Mouse (Mus musculus): ENCODE results near the gene Cdkl3. TPM values are rescaled to one million over a fixed set of nuclear protein-coding genes. Genes with fewer than 3 reads are reported as not detected.

Cdkl3 gene
- polyA plus RNA-seq, 1 experiment from 2014 or later, result 28.8 TPM

DNA sequence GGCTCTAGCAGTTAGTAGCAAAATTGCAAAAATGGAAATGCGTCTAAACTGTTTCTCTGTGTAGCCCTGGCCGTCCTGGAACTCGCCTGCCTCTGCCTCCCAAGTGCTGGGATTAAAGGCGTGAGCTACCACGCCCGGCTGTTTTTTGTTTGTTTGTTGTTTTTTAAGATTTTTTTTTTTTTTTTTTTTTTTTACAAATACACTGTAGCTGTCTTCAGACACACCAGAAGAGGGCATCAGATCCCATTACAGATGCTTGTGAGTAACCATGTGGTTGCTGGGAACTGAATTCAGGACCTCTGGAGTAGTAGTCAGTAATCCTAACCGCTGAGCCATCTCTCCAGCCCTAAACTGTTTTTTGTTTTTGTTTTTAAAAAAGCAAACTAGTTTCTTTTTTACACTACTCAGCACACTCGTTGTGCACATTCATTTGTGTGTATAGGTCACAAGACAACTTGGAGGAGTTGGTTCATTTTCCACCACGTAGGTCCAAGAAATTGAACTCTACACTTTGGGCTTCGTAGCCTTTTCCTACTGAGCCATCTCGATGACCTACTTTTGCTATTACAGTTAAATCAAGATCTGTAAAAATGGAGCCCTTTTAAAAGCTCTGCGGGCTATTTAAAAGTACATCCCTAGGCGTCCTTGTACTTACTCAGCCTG lies 1.0 kb upstream of the Cdkl3 start:
- Histone ChIP-seq H3K4me2 (ENCODE audit: low read length) (peak overlapping the region; percentile 83), H3K9ac (replicated peaks; ENCODE audit: low read length) (no peak overlapping the region; the same call in 1 of the 2 replicates), H3K4me1 (ENCODE audit: control insufficient read depth, insufficient read depth, low read length) (peaks cover 14% of the 10 kb centered on the region), H3K27ac (replicated peaks; ENCODE audit: low read depth, low read length) (peak overlapping the region; percentile 92; the same call in 1 of the 2 replicates), H3K36me3 (ENCODE audit: control insufficient read depth, insufficient read depth, low read length) (no peaks in the 10 kb centered on the region), H3K27me3 (ENCODE audit: control insufficient read depth, insufficient read depth, low read length) (no peaks in the 10 kb centered on the region), H3K9me3 (ENCODE audit: control insufficient read depth, low read length) (no peaks in the 10 kb centered on the region), H3K4me3 (replicated peaks; ENCODE audit: low read depth, low read length) (peak overlapping the region; percentile 84)
- no peak for ATAC-seq (ENCODE audit: low FRiP score, low TSS enrichment)
- no peak for DNase-seq
- WGBS, result 78% methylated on average over 13 of the region's 13 CpGs

GRCm38 (mm10) chr11:52003505-52003771 lies 583 bp upstream of the Cdkl3 start:
- Histone ChIP-seq H3K9me3 (ENCODE audit: control insufficient read depth, low read length) (no peaks in the 10 kb centered on the region), H3K4me1 (ENCODE audit: control insufficient read depth, insufficient read depth, low read length) (peaks cover 10% of the 10 kb centered on the region), H3K36me3 (ENCODE audit: control insufficient read depth, insufficient read depth, low read length) (no peaks in the 10 kb centered on the region), H3K27ac (replicated peaks; ENCODE audit: low read depth, low read length) (peak overlapping the region; percentile 92), H3K4me2 (ENCODE audit: low read length) (peak overlapping the region; percentile 83), H3K27me3 (ENCODE audit: control insufficient read depth, insufficient read depth, low read length) (no peaks in the 10 kb centered on the region), H3K9ac (replicated peaks; ENCODE audit: low read length) (peak overlapping the region; percentile 85), H3K4me3 (replicated peaks; ENCODE audit: low read depth, low read length) (peak overlapping the region; percentile 84)
- ATAC-seq (ENCODE audit: low FRiP score, low TSS enrichment) (no peak), DNase-seq (no peak)
- 17% methylated on average over 4 of the region's 4 CpGs for WGBS

- DNase-seq, result no peak
- Histone ChIP-seq H3K27ac (replicated peaks; ENCODE audit: low read depth, low read length) (no peak overlapping the region), H3K9ac (replicated peaks; ENCODE audit: low read length) (no peak overlapping the region; the same call in 1 of the 2 replicates), H3K27me3 (ENCODE audit: control insufficient read depth, insufficient read depth, low read length) (no peaks in the 10 kb centered on the region), H3K36me3 (ENCODE audit: control insufficient read depth, insufficient read depth, low read length) (no peaks in the 10 kb centered on the region), H3K4me2 (ENCODE audit: low read length) (peak overlapping the region; percentile 34), H3K4me3 (replicated peaks; ENCODE audit: low read depth, low read length) (0 out of 2 replicates have a peak overlapping the region, but pooled peaks have one; percentile 8), H3K4me1 (ENCODE audit: control insufficient read depth, insufficient read depth, low read length) (peaks cover 4% of the 10 kb centered on the region; the same call in 1 of the 2 replicates), H3K9me3 (ENCODE audit: control insufficient read depth, low read length) (no peaks in the 10 kb centered on the region)
- 76% methylated on average over 2 of the region's 2 CpGs for WGBS
- ATAC-seq (ENCODE audit: low FRiP score, low TSS enrichment), result no peak
Observed at GRCm38 (mm10) chr11:52005586-52005985, 1.6 kb downstream of the Cdkl3 start.

DNA sequence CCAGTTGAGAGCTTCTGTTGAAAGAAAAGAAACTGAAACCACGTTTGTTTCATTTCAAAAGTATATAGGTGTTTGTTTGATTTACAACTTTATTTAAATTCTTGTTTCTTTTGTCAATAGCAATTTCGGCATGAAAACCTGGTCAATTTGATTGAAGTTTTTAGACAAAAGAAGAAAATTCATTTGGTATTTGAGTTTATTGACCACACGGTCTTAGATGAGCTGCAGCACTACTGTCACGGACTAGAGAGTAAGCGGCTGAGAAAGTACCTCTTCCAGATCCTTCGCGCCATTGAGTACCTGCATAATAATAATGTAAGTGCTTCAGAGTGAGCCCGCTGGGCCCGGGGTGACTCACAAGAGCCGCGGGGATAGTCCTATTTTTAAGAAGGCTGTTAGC lies 7.0 kb downstream of the Cdkl3 start:
- H3K4me2 ChIP-seq (ENCODE audit: low read length), result no peak overlapping the region

GRCm38 (mm10) chr11:52011541-52011940 lies 7.5 kb downstream of the Cdkl3 start:
- Histone ChIP-seq H3K36me3 (ENCODE audit: control insufficient read depth, insufficient read depth, low read length) (no peaks in the 10 kb centered on the region), H3K27me3 (ENCODE audit: control insufficient read depth, insufficient read depth, low read length) (no peaks in the 10 kb centered on the region), H3K9me3 (ENCODE audit: control insufficient read depth, low read length) (no peaks in the 10 kb centered on the region), H3K4me3 (replicated peaks; ENCODE audit: low read depth, low read length) (no peak overlapping the region), H3K9ac (replicated peaks; ENCODE audit: low read length) (no peak overlapping the region), H3K4me2 (ENCODE audit: low read length) (no peak overlapping the region), H3K27ac (replicated peaks; ENCODE audit: low read depth, low read length) (no peak overlapping the region), H3K4me1 (ENCODE audit: control insufficient read depth, insufficient read depth, low read length) (no peaks in the 10 kb centered on the region)
- WGBS, result 79% methylated on average over 5 of the region's 5 CpGs
- no peak for ATAC-seq (ENCODE audit: low FRiP score, low TSS enrichment)
- DNase-seq, result no peak

More for the DNA sequence above, 7.0 kb downstream of the Cdkl3 start:
- no peak overlapping the region for H3K4me3 ChIP-seq (replicated peaks; ENCODE audit: low read depth, low read length)
- H3K9me3 ChIP-seq (ENCODE audit: control insufficient read depth, low read length), result no peaks in the 10 kb centered on the region
- DNase-seq (no peak), ATAC-seq (ENCODE audit: low FRiP score, low TSS enrichment) (no peak)
- H3K4me1 ChIP-seq (ENCODE audit: control insufficient read depth, insufficient read depth, low read length), result no peaks in the 10 kb centered on the region
- H3K36me3 ChIP-seq (ENCODE audit: control insufficient read depth, insufficient read depth, low read length), result no peaks in the 10 kb centered on the region
- H3K9ac ChIP-seq (replicated peaks; ENCODE audit: low read length), result no peak overlapping the region
- H3K27me3 ChIP-seq (ENCODE audit: control insufficient read depth, insufficient read depth, low read length), result no peaks in the 10 kb centered on the region
- H3K27ac ChIP-seq (replicated peaks; ENCODE audit: low read depth, low read length), result no peak overlapping the region
- WGBS, result 92% methylated on average over 11 of the region's 11 CpGs

GRCm38 (mm10) chr11:52018217-52018616 lies 14.2 kb downstream of the Cdkl3 start:
- H3K27me3 ChIP-seq (ENCODE audit: control insufficient read depth, insufficient read depth, low read length), result no peaks in the 10 kb centered on the region
- H3K27ac ChIP-seq (replicated peaks; ENCODE audit: low read depth, low read length), result no peak overlapping the region
- DNase-seq (no peak), ATAC-seq (ENCODE audit: low FRiP score, low TSS enrichment) (no peak)
- H3K9ac ChIP-seq (replicated peaks; ENCODE audit: low read length), result no peak overlapping the region
- H3K36me3 ChIP-seq (ENCODE audit: control insufficient read depth, insufficient read depth, low read length), result peaks cover 4% of the 10 kb centered on the region; the same call in 1 of the 2 replicates
- no peaks in the 10 kb centered on the region for H3K9me3 ChIP-seq (ENCODE audit: control insufficient read depth, low read length)
- 92% methylated on average over 9 of the region's 9 CpGs for WGBS
- H3K4me2 ChIP-seq (ENCODE audit: low read length), result no peak overlapping the region
- H3K4me3 ChIP-seq (replicated peaks; ENCODE audit: low read depth, low read length), result no peak overlapping the region
- no peaks in the 10 kb centered on the region for H3K4me1 ChIP-seq (ENCODE audit: control insufficient read depth, insufficient read depth, low read length)

DNA sequence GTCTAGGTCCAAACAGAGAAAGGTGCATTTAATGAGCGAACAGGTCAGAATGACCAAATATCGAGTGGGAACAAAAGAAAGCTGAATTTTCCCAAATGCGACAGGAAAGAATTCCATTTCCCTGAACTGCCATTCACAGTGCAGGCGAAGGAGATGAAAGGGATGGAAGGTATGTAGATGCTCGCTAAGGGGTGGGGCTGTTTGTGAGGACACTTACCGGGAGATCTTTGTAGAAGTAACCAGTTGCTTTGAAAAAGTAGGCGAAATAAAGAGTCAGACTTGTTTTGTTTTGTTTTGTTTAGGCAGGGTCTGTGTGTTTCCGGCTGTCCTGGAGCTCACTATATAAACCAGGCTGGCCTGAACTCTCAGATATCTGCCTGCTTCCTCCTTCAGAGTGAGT lies 28.3 kb downstream of the Cdkl3 start:
- Histone ChIP-seq H3K36me3 (ENCODE audit: control insufficient read depth, insufficient read depth, low read length) (peaks cover 11% of the 10 kb centered on the region; the same call in 1 of the 2 replicates), H3K27me3 (ENCODE audit: control insufficient read depth, insufficient read depth, low read length) (no peaks in the 10 kb centered on the region), H3K9ac (replicated peaks; ENCODE audit: low read length) (no peak overlapping the region), H3K4me2 (ENCODE audit: low read length) (no peak overlapping the region), H3K4me3 (replicated peaks; ENCODE audit: low read depth, low read length) (no peak overlapping the region), H3K27ac (replicated peaks; ENCODE audit: low read depth, low read length) (no peak overlapping the region), H3K4me1 (ENCODE audit: control insufficient read depth, insufficient read depth, low read length) (no peaks in the 10 kb centered on the region), H3K9me3 (ENCODE audit: control insufficient read depth, low read length) (no peaks in the 10 kb centered on the region)
- 83% methylated on average over 8 of the region's 8 CpGs for WGBS
- ATAC-seq (ENCODE audit: low FRiP score, low TSS enrichment) (no peak), DNase-seq (no peak)

DNA sequence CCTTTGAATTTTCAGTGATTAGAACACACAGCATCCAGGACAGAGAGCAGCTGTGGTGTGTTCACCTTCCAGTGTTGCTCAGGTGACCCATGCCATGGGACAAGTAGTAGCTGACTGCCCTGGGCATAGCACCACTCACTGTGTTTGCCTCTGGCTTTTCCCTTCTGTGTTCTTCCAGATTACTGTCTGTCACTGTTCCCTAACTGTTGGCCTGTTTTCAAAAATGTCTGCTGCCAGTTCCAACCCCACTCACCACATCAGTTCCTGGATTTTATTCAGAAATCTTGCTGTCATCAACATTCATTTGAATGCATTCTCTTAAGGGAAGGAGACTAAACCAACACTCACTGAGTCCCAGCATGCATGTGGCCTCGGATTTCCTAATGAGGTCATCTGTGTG lies 29.9 kb downstream of the Cdkl3 start:
- ATAC-seq (ENCODE audit: low FRiP score, low TSS enrichment), result no peak
- peaks cover 11% of the 10 kb centered on the region; the same call in 1 of the 2 replicates for H3K36me3 ChIP-seq (ENCODE audit: control insufficient read depth, insufficient read depth, low read length)
- no peak overlapping the region for H3K4me2 ChIP-seq (ENCODE audit: low read length)
- WGBS, result 85% methylated on average over 1 of the region's 1 CpGs
- H3K9ac ChIP-seq (replicated peaks; ENCODE audit: low read length), result no peak overlapping the region
- H3K27ac ChIP-seq (replicated peaks; ENCODE audit: low read depth, low read length), result no peak overlapping the region
- H3K4me1 ChIP-seq (ENCODE audit: control insufficient read depth, insufficient read depth, low read length), result no peaks in the 10 kb centered on the region
- H3K9me3 ChIP-seq (ENCODE audit: control insufficient read depth, low read length), result no peaks in the 10 kb centered on the region
- no peak overlapping the region for H3K4me3 ChIP-seq (replicated peaks; ENCODE audit: low read depth, low read length)
- DNase-seq, result no peak
- H3K27me3 ChIP-seq (ENCODE audit: control insufficient read depth, insufficient read depth, low read length), result no peaks in the 10 kb centered on the region

DNA sequence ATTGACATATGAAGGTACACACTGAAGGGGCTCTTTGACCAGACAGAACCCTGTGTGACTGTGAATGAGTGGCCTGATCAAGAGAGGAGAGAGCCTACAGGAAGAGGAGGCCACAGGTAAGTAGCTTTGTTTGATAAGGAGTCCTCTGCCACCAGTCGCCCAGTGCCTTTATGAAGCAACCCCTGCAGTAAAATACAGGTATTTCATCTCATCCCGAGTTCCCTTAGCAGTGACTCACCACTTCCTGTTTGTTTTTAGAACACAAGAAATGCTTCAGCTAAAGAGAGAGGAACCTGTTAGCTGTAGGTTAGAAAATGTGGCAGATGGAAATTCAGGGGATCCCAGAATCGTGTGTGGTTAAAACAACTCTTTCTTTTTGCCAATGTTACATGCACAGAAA lies 31.9 kb downstream of the Cdkl3 start:
- Histone ChIP-seq H3K27me3 (ENCODE audit: control insufficient read depth, insufficient read depth, low read length) (no peaks in the 10 kb centered on the region), H3K4me2 (ENCODE audit: low read length) (no peak overlapping the region), H3K4me3 (replicated peaks; ENCODE audit: low read depth, low read length) (no peak overlapping the region), H3K36me3 (ENCODE audit: control insufficient read depth, insufficient read depth, low read length) (peaks cover 11% of the 10 kb centered on the region; the same call in 1 of the 2 replicates), H3K27ac (replicated peaks; ENCODE audit: low read depth, low read length) (no peak overlapping the region), H3K9me3 (ENCODE audit: control insufficient read depth, low read length) (no peaks in the 10 kb centered on the region), H3K4me1 (ENCODE audit: control insufficient read depth, insufficient read depth, low read length) (no peaks in the 10 kb centered on the region), H3K9ac (replicated peaks; ENCODE audit: low read length) (no peak overlapping the region)
- no peak for ATAC-seq (ENCODE audit: low FRiP score, low TSS enrichment)
- whole genome bisulfite sequencing, result 87% methylated on average over 3 of the region's 3 CpGs
- no peak for DNase-seq

All from midbrain, embryonic 14.5 days (tissue).